Mouse (Mus musculus) heart, postnatal 0 days (tissue): Measurements from ENCODE around the gene St3gal5. TPM values are rescaled to one million over a fixed set of nuclear protein-coding genes. Genes with fewer than 3 reads are reported as not detected.

Experiments used
- ATAC-seq: fragments of 200-750 bp; cut with Nextera tagmentation; 2 replicates; pipeline ENCODE4 v1.8.0; 2017; ENCODE audit warnings: low read depth, moderate number of reproducible peaks, moderate library complexity; ENCODE audit not compliant: insufficient read depth
- DNase-seq: peaks from one replicate; pipeline ENCODE4 v3.0.0-alpha.2; 2016; ENCODE audit warnings: low spot score
- H3K27ac ChIP-seq: fragments of 300-500 bp; sonication (generic); 2 replicates; pipeline ENCODE4 v1.5.1; 2014; ENCODE audit warnings: low read depth, mild to moderate bottlenecking
- H3K27me3 ChIP-seq: fragments of 300-500 bp; sonication (generic); 2 replicates; pipeline ENCODE4 v1.6.1; 2014; ENCODE audit warnings: low read length, mixed read lengths; ENCODE audit not compliant: control insufficient read depth, insufficient read depth
- H3K36me3 ChIP-seq: fragments of 300-500 bp; sonication (generic); replicated peaks from 2 replicates; pipeline ENCODE4 v1.6.1; 2014; ENCODE audit warnings: low read length, mixed read lengths; ENCODE audit not compliant: control insufficient read depth, insufficient read depth
- H3K4me1 ChIP-seq: fragments of 300-500 bp; sonication (generic); 2 replicates; pipeline ENCODE4 v1.6.1; 2014; ENCODE audit warnings: antibody characterized with exemption; ENCODE audit not compliant: control insufficient read depth, insufficient read depth
- H3K4me2 ChIP-seq: fragments of 300-500 bp; sonication (generic); 2 replicates; pipeline ENCODE4 v1.6.1; 2014; ENCODE audit warnings: low read depth, mild to moderate bottlenecking, low read length, moderate library complexity
- H3K4me3 ChIP-seq: fragments of 300-500 bp; sonication (generic); 2 replicates; pipeline ENCODE4 v1.5.1; 2014; ENCODE audit warnings: low read depth, low read length
- H3K9ac ChIP-seq: fragments of 300-500 bp; sonication (generic); replicated peaks from 2 replicates; pipeline ENCODE4 v1.6.1; 2014; ENCODE audit warnings: low read depth, low read length, mixed read lengths
- H3K9me3 ChIP-seq: fragments of 300-500 bp; sonication (generic); replicated peaks from 2 replicates; pipeline ENCODE4 v1.6.1; 2016; ENCODE audit warnings: low read length; ENCODE audit not compliant: control insufficient read depth
- CTCF ChIP-seq: IDR thresholded peaks from 2 replicates; pipeline ENCODE4 v1.5.1; 2016; ENCODE audit warnings: antibody characterized with exemption, control low read depth, low read depth
- EP300 ChIP-seq: IDR thresholded peaks from 2 replicates; pipeline ENCODE4 v1.6.1; 2016; ENCODE audit warnings: antibody characterized with exemption, low read depth
- WGBS: fragments of 180-500 bp; shearing (Covaris S2); extraction: QIAGEN DNeasy Blood & Tissue Kit; methylation state at CpG from one replicate; pipeline ENCODE4 v1.1.7; 2014; 5-methylcytosine and 5-hydroxymethylcytosine counted together
- polyA plus RNA-seq: library from polyadenylated mRNA; unstranded; fragments of >200 nt; fragmentation: Nextera tagmentation; extraction: Ambion mirVana; gene quantifications from 2 replicates; pipeline ENCODE4 v1.2.1, GENCODE M21; 2015
- total RNA-seq: library from RNA; depleted of rRNA; stranded (reverse); fragments of >200 nt; gene quantifications from 2 replicates; pipeline ENCODE4 v1.2.3, GENCODE M21; 2014; ENCODE audit warnings: low replicate concordance

Gene St3gal5
- total and polyA plus RNA-seq, 2 experiments from 2014 or later = 6.3 to 25.3 TPM

DNA sequence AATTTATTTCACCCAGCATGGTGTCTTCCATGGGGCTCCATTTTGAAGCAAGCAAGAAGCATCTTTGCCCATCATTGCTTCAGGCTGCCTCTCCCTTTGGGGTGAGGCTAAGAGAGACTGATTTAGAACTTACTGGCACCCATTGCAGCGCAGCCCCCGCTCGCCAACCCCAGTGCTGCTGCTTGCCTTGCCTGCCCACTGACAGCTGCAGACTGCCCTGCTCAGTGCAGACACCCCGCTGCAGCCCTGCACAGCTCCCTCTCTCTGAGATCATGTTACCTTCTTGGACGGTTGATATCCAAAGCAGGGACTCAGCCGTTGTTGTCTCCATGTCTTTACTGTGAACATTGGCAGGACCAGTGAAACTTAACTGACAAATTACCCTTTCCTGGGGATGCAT is 15.2 kb downstream of the St3gal5 start:
- no peak overlapping the region; the same call in 1 of the 2 replicates for H3K9ac ChIP-seq
- WGBS = 34% methylated on average over 6 of the region's 6 CpGs
- H3K4me3 ChIP-seq = no peak overlapping the region
- H3K27me3 ChIP-seq = no peaks in the 10 kb centered on the region
- peaks cover 17% of the 10 kb centered on the region; the same call in 1 of the 2 replicates for H3K4me1 ChIP-seq
- H3K36me3 ChIP-seq = no peaks in the 10 kb centered on the region
- no peak for DNase-seq
- TF ChIP-seq EP300 (no peak), CTCF (no peak)
- no peak overlapping the region for H3K27ac ChIP-seq
- no peaks in the 10 kb centered on the region for H3K9me3 ChIP-seq
- no peak for ATAC-seq
- H3K4me2 ChIP-seq = no peak overlapping the region

DNA sequence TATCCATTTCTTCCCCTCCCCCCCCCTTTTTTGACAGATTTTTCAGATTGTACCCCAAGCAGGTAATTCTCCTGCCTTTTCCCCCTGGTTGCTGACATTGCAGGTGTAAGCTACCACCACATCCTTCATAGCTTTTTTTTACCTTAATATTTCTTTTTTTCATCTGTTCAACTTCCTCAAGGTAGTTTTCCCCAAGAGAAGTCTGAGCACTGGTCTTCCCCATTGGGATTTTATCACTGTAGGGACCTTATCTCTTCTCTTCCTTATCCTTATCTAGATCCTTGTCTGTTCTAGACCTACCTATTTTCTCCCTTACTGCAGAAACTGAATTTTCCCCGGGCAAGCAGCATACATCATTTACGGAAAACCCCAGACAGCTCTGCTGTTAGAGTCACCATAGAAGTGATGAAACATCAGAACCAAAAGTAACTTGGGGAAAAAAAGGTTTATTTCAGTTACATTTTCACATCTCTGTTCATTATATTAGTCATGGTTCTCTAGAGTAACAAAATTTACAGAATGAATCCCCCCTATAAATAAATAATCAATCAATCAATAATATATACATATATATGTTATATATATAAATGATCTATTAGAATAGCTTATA is 15.8 kb downstream of the St3gal5 start:
- H3K36me3 ChIP-seq = no peaks in the 10 kb centered on the region
- no peak overlapping the region for H3K4me2 ChIP-seq
- TF ChIP-seq CTCF (no peak), EP300 (no peak)
- ATAC-seq (no peak), DNase-seq (no peak)
- H3K9me3 ChIP-seq = no peaks in the 10 kb centered on the region
- WGBS = 83% methylated on average over 2 of the region's 2 CpGs
- no peak overlapping the region for H3K9ac ChIP-seq
- peaks cover 17% of the 10 kb centered on the region; the same call in 1 of the 2 replicates for H3K4me1 ChIP-seq
- H3K27ac ChIP-seq = no peak overlapping the region
- no peak overlapping the region for H3K4me3 ChIP-seq
- H3K27me3 ChIP-seq = no peaks in the 10 kb centered on the region

- H3K36me3 ChIP-seq = no peaks in the 10 kb centered on the region
- H3K9me3 ChIP-seq = no peaks in the 10 kb centered on the region
- no peaks in the 10 kb centered on the region for H3K27me3 ChIP-seq
- DNase-seq (no peak), ATAC-seq (no peak)
- WGBS = 62% methylated on average over 7 of the region's 7 CpGs
- H3K9ac ChIP-seq = no peak overlapping the region
- TF ChIP-seq EP300 (no peak), CTCF (no peak)
- no peak overlapping the region for H3K27ac ChIP-seq
- H3K4me2 ChIP-seq = no peak overlapping the region
- H3K4me3 ChIP-seq = no peak overlapping the region
- H3K4me1 ChIP-seq = peaks cover 11% of the 10 kb centered on the region; the same call in 1 of the 2 replicates
Observed at GRCm38 (mm10) chr6:72114902-72115301, 17.5 kb downstream of the St3gal5 start.

GRCm38 (mm10) chr6:72117322-72117968 is 20.1 kb downstream of the St3gal5 start:
- no peak for ATAC-seq
- H3K36me3 ChIP-seq = no peaks in the 10 kb centered on the region
- TF ChIP-seq CTCF (no peak), EP300 (no peak)
- H3K4me1 ChIP-seq = peaks cover 11% of the 10 kb centered on the region; the same call in 1 of the 2 replicates
- H3K9me3 ChIP-seq = no peaks in the 10 kb centered on the region
- 62% methylated on average over 8 of the region's 8 CpGs for WGBS
- H3K27ac ChIP-seq = no peak overlapping the region
- no peak overlapping the region for H3K9ac ChIP-seq
- H3K27me3 ChIP-seq = no peaks in the 10 kb centered on the region
- DNase-seq = no peak
- no peak overlapping the region for H3K4me2 ChIP-seq
- H3K4me3 ChIP-seq = no peak overlapping the region

- peaks cover 3% of the 10 kb centered on the region; the same call in 1 of the 2 replicates for H3K4me1 ChIP-seq
- DNase-seq (no peak), ATAC-seq (no peak)
- no peaks in the 10 kb centered on the region for H3K9me3 ChIP-seq
- H3K27me3 ChIP-seq = no peaks in the 10 kb centered on the region
- WGBS = 88% methylated on average over 1 of the region's 1 CpGs
- no peaks in the 10 kb centered on the region for H3K36me3 ChIP-seq
- H3K27ac ChIP-seq = no peak overlapping the region
- H3K9ac ChIP-seq = no peak overlapping the region
- H3K4me3 ChIP-seq = no peak overlapping the region
- no peak overlapping the region for H3K4me2 ChIP-seq
- no peak for TF ChIP-seq EP300
- TF ChIP-seq CTCF = no peak
Observed at GRCm38 (mm10) chr6:72119870-72120269, 22.5 kb downstream of the St3gal5 start.

- no peaks in the 10 kb centered on the region for H3K4me1 ChIP-seq
- no peaks in the 10 kb centered on the region for H3K27me3 ChIP-seq
- H3K9me3 ChIP-seq = no peaks in the 10 kb centered on the region
- TF ChIP-seq EP300 (no peak), CTCF (no peak)
- H3K36me3 ChIP-seq = no peaks in the 10 kb centered on the region
- ATAC-seq (no peak), DNase-seq (no peak)
- H3K27ac ChIP-seq = no peak overlapping the region
- no peak overlapping the region for H3K4me2 ChIP-seq
- H3K4me3 ChIP-seq = no peak overlapping the region
- H3K9ac ChIP-seq = no peak overlapping the region
- WGBS = 53% methylated on average over 3 of the region's 3 CpGs
Observed at GRCm38 (mm10) chr6:72121301-72121700, 23.9 kb downstream of the St3gal5 start.
